Mouse (Mus musculus) liver, postnatal 0 days (tissue): ENCODE results near the gene Tspan18. TPM values are rescaled to one million over a fixed set of nuclear protein-coding genes. Genes with fewer than 3 reads are reported as not detected.

Experiments
- ATAC-seq: fragments of 200-750 bp; cut with Nextera tagmentation; 2 replicates; pipeline ENCODE4 v1.8.0; 2017; ENCODE audit warnings: mild to moderate bottlenecking, moderate library complexity
- DNase-seq: peaks from one replicate; pipeline ENCODE4 v3.0.0-alpha.2; 2016
- H3K27ac ChIP-seq: fragments of 300-500 bp; sonication (generic); 2 replicates; pipeline ENCODE4 v1.5.1; 2014; ENCODE audit warnings: antibody characterized with exemption, moderate library complexity, mild to moderate bottlenecking, low read depth
- H3K27me3 ChIP-seq: fragments of 300-500 bp; sonication (generic); 2 replicates; pipeline ENCODE4 v1.6.1; 2014; ENCODE audit warnings: low read length, control low read depth, mixed read lengths; ENCODE audit not compliant: insufficient read depth
- H3K36me3 ChIP-seq: fragments of 300-500 bp; sonication (generic); replicated peaks from 2 replicates; pipeline ENCODE4 v1.6.1; 2014; ENCODE audit warnings: mild to moderate bottlenecking, control low read depth, low read length, moderate library complexity, mixed read lengths; ENCODE audit not compliant: insufficient read depth
- H3K4me1 ChIP-seq: fragments of 300-500 bp; sonication (generic); 2 replicates; pipeline ENCODE4 v1.6.1; 2014; ENCODE audit warnings: antibody characterized with exemption, mild to moderate bottlenecking, control low read depth; ENCODE audit not compliant: insufficient read depth
- H3K4me2 ChIP-seq: fragments of 300-500 bp; sonication (generic); 2 replicates; pipeline ENCODE4 v1.6.1; 2014; ENCODE audit warnings: low read depth, mild to moderate bottlenecking, low read length, moderate library complexity, mixed read lengths
- H3K4me3 ChIP-seq: fragments of 300-500 bp; sonication (generic); 2 replicates; pipeline ENCODE4 v1.5.1; 2014; ENCODE audit warnings: low read depth, low read length
- H3K9ac ChIP-seq: fragments of 300-500 bp; sonication (generic); replicated peaks from 2 replicates; pipeline ENCODE4 v1.6.1; 2014; ENCODE audit warnings: mild to moderate bottlenecking, moderate library complexity
- H3K9me3 ChIP-seq: fragments of 300-500 bp; sonication (generic); 2 replicates; pipeline ENCODE4 v1.6.1; 2016; ENCODE audit warnings: mild to moderate bottlenecking, control low read depth, low read length, mixed read lengths
- CTCF ChIP-seq: sonication (generic); IDR thresholded peaks from 2 replicates; pipeline ENCODE4 v1.5.1; 2016; ENCODE audit warnings: antibody characterized with exemption, low read depth
- EP300 ChIP-seq: IDR thresholded peaks from 2 replicates; pipeline ENCODE4 v1.6.1; 2016; ENCODE audit warnings: antibody characterized with exemption, low read depth, mild to moderate bottlenecking
- WGBS: fragments of 180-500 bp; shearing (Covaris S2); extraction: QIAGEN DNeasy Blood & Tissue Kit; methylation state at CpG from one replicate; pipeline ENCODE4 v1.1.7; 2014; ENCODE audit not compliant: insufficient replicate concordance; 5-methylcytosine and 5-hydroxymethylcytosine counted together
- polyA plus RNA-seq: library from polyadenylated mRNA; unstranded; fragments of >200 nt; fragmentation: Nextera tagmentation; extraction: Ambion mirVana; gene quantifications from 2 replicates; pipeline ENCODE4 v1.2.1, GENCODE M21; 2015

Tspan18 gene
- polyA plus RNA-seq, 1 experiment from 2014 or later: 2.6 TPM

DNA sequence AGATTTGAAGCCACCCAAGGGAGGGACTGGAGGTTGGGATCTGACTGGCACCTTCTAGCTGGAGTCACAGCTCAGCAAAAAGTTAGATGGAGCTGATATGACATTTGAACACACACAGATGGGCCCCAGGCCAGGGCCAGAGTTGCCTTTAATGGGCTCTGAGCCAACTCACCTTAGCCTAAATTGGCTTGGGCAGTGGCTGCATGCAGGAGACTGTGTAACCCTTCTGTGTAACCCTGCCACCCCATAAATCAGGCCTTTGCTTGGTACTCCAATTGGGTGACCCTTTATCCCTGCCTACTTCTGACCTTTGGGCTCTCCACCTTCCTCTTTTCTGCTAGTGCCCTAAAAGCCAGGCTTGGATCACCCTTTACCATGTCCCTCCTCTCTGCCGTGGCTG lies 97.2 kb downstream of the Tspan18 start:
- TF ChIP-seq CTCF: no peak
- no peak for TF ChIP-seq EP300

DNA sequence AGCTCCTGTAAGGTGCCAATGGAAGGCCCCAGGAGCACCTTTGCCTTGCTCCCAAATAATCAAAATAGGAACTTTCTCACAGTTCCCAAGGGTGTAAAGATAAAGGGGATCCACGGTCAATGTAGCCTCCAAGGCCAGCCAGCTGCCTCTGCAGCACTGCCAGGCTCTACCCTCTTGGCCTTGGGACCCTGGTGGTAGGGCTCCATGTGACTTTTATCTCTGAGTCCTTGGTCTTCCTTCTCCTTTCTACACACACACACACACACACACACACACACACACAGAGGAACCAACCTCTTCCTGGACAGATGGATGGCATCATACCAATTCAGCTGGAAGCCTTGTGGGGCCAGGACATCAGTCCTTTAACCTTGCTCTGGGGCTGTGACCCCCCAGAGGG lies 102.2 kb downstream of the Tspan18 start:
- no peak overlapping the region for H3K4me2 ChIP-seq
- no peaks in the 10 kb centered on the region for H3K36me3 ChIP-seq
- no peak for DNase-seq
- no peak overlapping the region for H3K27ac ChIP-seq
- H3K9ac ChIP-seq: no peak overlapping the region
- 33% methylated on average over 1 of the region's 1 CpGs for WGBS
- no peaks in the 10 kb centered on the region for H3K4me1 ChIP-seq
- no peak for ATAC-seq
- TF ChIP-seq EP300: no peak
- TF ChIP-seq CTCF: no peak
- H3K27me3 ChIP-seq: no peaks in the 10 kb centered on the region
- no peaks in the 10 kb centered on the region for H3K9me3 ChIP-seq
- H3K4me3 ChIP-seq: no peak overlapping the region

More for the DNA sequence above, 97.2 kb downstream of the Tspan18 start:
- 64% methylated on average over 1 of the region's 1 CpGs for WGBS
- Histone ChIP-seq H3K9ac (no peak overlapping the region), H3K4me3 (no peak overlapping the region), H3K4me2 (no peak overlapping the region), H3K27ac (no peak overlapping the region), H3K9me3 (no peaks in the 10 kb centered on the region), H3K4me1 (no peaks in the 10 kb centered on the region), H3K27me3 (no peaks in the 10 kb centered on the region), H3K36me3 (no peaks in the 10 kb centered on the region)
- ATAC-seq (no peak), DNase-seq (no peak)

DNA sequence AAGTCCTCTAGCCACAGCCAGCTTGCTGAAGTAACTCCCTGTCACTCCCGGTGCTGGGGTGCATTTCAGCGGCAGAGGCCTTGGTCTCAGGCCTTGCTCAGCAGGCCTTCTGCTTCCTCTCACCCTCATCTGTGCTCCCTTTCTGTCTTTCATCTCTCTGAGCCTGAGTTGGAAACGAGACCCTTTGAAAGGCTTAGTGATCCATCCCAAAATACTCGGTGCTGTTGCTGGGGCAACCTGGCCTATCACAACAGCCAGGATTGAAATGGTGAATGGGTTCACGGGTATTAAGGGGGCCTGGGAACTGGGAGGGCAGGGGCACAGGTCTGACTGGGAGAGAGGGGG lies 105.9 kb downstream of the Tspan18 start:
- no peaks in the 10 kb centered on the region for H3K27me3 ChIP-seq
- DNase-seq (no peak), ATAC-seq (no peak)
- H3K36me3 ChIP-seq: no peaks in the 10 kb centered on the region
- H3K27ac ChIP-seq: no peak overlapping the region
- no peak overlapping the region for H3K9ac ChIP-seq
- H3K4me3 ChIP-seq: no peak overlapping the region
- no peak for TF ChIP-seq EP300
- no peak for TF ChIP-seq CTCF
- H3K4me1 ChIP-seq: no peaks in the 10 kb centered on the region
- H3K4me2 ChIP-seq: no peak overlapping the region
- no peaks in the 10 kb centered on the region for H3K9me3 ChIP-seq
- 64% methylated on average over 5 of the region's 5 CpGs for WGBS

DNA sequence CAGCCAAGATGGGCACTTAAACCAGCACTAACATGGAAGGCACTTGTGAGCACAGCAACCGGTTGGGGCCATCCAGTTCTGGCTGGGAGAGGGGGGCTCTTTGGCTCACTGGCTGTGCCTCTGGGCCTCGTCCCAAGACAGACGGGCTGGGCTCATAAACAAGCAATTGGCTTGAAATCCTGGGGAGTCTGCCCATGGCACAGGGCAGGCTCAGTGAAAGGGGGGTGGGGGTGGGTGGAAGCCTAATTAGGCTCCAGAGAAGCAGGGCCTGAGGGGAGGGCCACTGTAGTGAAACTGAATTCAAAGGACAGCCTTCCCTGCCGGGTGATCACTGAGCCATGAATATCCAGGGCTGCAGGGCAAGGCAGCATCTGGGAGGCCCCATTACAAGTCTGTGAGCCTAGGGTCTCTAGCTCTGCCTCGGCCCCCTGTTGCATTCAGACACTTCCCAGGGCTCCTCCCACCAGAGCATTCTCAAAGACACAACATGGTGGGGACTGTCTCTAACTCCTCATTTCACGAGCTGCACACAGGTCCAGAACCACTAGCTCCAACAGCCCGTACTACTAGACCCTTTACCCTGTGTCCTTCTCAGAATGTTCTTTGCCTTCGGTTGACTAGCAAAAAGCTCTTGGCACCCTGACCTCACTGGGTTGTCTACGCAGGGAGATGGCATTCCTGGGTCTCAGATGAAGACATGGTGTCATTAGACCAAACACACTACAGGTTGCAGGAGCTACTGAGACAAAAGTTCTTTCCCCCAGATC lies 106.4 kb downstream of the Tspan18 start:
- DNase-seq: no peak
- ATAC-seq: no peak
- Histone ChIP-seq H3K4me1 (no peaks in the 10 kb centered on the region), H3K36me3 (no peaks in the 10 kb centered on the region), H3K4me3 (no peak overlapping the region), H3K9me3 (no peaks in the 10 kb centered on the region), H3K9ac (no peak overlapping the region), H3K4me2 (no peak overlapping the region), H3K27me3 (no peaks in the 10 kb centered on the region), H3K27ac (no peak overlapping the region)
- no peak for TF ChIP-seq CTCF
- no peak for TF ChIP-seq EP300
- WGBS: 70% methylated on average over 9 of the region's 9 CpGs

DNA sequence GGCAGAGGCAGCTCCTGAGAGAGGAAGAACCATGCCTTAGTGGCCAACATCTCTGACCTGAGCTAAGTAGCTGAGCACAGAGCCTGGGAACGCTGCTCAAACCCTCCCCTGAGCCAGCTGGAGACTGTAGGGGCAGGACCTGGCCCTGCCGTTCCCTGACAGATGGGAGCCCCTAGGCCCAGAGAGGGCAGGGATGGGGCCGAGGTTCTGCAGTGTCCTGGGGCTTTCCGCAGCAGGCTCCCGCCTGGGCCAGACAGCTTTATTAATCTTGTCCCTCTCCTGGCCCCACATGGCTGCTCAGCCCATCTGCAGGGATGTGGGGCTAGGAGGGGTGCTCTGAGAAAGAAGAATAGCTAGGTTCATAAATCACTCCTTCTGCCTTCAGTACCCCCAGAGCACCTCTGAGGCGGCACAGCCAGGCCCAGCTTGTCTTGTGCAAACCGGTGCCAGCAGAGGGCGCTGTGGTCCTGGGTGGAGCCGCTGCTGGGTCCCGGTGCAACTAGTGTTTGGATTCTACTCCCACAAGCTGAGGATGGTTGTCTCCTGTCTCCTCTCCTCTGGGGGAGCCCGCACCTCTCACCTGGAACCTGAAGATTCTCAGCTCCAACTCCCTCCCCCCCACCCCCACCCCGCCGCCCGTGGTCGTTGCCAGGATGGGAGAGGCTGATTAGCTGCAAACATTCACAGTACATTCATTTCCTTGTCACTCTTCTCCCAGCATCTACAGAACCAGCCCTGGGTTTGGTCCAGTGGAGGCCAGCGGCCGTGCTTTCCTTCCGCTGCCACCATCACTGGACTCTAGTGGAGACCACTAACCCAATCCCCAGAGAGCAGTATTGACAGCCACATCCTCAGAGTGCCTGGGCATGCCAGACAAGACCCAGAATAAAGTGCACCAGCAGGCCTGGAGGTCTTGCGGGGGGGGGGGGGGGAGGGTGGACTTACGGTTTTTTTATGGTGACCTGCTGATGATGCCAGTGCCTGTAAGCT lies 107.4 kb downstream of the Tspan18 start:
- H3K27ac ChIP-seq: no peak overlapping the region
- no peak overlapping the region for H3K4me3 ChIP-seq
- H3K4me1 ChIP-seq: no peaks in the 10 kb centered on the region
- TF ChIP-seq EP300: no peak
- peak; percentile 81 for TF ChIP-seq CTCF
- DNase-seq (peak; percentile 84), ATAC-seq (no peak; the same call in 1 of the 2 replicates)
- H3K9ac ChIP-seq: no peak overlapping the region
- 32% methylated on average over 20 of the region's 20 CpGs for WGBS
- no peaks in the 10 kb centered on the region for H3K27me3 ChIP-seq
- H3K36me3 ChIP-seq: no peaks in the 10 kb centered on the region
- H3K4me2 ChIP-seq: no peak overlapping the region
- no peaks in the 10 kb centered on the region for H3K9me3 ChIP-seq

DNA sequence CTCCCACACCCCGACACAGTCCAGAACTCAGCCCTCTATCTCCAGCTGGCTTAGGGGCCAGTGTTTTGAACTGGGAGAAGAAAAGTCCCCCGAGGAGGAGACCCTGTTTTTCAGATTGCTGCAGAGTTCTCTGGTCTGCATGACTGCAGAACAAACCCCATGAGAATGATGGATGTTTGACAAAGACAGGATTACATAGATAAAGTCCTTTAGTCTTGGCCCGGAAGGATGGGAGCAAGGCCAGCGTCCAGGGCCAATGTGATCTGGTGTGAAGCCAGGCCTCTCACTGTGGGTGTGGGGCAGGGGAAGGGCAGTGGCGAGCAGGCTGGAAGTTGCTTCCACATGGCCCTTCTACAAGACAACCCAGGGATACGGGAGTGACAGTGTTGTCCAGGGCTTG lies 110.8 kb downstream of the Tspan18 start:
- no peaks in the 10 kb centered on the region for H3K27me3 ChIP-seq
- no peaks in the 10 kb centered on the region for H3K4me1 ChIP-seq
- no peaks in the 10 kb centered on the region for H3K9me3 ChIP-seq
- H3K4me2 ChIP-seq: no peak overlapping the region
- H3K36me3 ChIP-seq: no peaks in the 10 kb centered on the region
- H3K27ac ChIP-seq: no peak overlapping the region
- no peak overlapping the region for H3K9ac ChIP-seq
- ATAC-seq (no peak), DNase-seq (no peak)
- H3K4me3 ChIP-seq: no peak overlapping the region
- TF ChIP-seq EP300: no peak
- no peak for TF ChIP-seq CTCF
- WGBS: 60% methylated on average over 6 of the region's 6 CpGs
